Mouse (Mus musculus) liver, embryonic 14.5 days (tissue): Measurements from ENCODE around the gene Trex2.

ENCODE experiments used
- CTCF ChIP-seq: IDR thresholded peaks from 2 replicates; pipeline ENCODE4 v1.5.1; 2016; ENCODE audit warnings: antibody characterized with exemption, low read depth, control low read depth
- EP300 ChIP-seq: IDR thresholded peaks from 2 replicates; pipeline ENCODE4 v1.6.1; 2016; ENCODE audit warnings: antibody characterized with exemption, low read depth

- TF ChIP-seq CTCF (no peak), EP300 (no peak)
Observed at GRCm38 (mm10) chrX:73410880-73411517, 24.1 kb downstream of the Trex2 start, which contains the start of gene Zfp92.
